Mouse (Mus musculus) T-helper 17 cell (primary cell): Measurements from ENCODE around the gene Reep3.

Experiments
- in situ Hi-C, 2 experiments: fragments of 300-600 bp; cut with MboI, MseI; formaldehyde crosslinking; loops; 1 replicate in 1 of 2; 2 replicates in 1 of 2; pipeline ENCODE4 v1.15.1; 2025; ENCODE audit warnings: high pct_unique_total_duplicates in 2 of 2

Gene Reep3

DNA sequence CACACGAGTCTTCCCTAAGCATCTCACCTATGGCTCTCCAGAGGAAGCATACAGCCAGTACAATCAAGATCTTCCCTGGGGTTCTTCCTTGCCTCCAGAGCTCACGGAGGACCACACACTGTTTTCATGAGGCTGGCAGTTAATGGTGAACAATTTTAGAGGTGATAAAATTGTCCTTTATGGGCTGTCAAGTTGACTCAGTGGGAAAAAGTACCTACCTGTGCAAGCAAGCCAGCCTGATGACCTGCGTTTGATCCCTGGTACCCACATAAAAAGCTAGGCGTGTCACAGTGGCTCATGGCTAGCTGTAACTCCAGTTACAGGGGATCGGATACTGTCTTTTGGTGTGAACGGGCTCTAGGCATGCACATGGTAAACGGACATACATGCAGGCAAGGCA lies 10.8 kb downstream of the Reep3 start:
- in situ Hi-C loops = no loop called here

DNA sequence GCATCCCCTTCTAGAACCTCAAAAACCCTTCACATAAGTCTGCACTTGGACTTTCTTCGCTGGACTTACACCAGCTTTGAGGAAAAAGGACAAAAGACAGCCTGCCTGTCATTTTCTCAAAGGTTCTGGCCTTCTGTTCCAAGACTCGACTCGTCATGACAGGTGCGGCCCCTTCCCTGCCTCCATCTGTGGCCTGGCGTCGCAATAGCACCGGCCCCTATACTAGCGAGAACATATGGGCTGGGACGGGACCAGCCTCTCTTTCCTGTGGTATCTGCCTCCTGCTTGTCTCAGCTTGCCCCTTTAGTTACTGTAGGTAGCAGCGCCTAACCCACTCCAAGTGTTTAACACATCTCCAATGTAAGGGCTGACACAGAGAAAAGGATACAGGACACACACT lies 11.6 kb downstream of the Reep3 start:
- in situ Hi-C loops = no loop called here

DNA sequence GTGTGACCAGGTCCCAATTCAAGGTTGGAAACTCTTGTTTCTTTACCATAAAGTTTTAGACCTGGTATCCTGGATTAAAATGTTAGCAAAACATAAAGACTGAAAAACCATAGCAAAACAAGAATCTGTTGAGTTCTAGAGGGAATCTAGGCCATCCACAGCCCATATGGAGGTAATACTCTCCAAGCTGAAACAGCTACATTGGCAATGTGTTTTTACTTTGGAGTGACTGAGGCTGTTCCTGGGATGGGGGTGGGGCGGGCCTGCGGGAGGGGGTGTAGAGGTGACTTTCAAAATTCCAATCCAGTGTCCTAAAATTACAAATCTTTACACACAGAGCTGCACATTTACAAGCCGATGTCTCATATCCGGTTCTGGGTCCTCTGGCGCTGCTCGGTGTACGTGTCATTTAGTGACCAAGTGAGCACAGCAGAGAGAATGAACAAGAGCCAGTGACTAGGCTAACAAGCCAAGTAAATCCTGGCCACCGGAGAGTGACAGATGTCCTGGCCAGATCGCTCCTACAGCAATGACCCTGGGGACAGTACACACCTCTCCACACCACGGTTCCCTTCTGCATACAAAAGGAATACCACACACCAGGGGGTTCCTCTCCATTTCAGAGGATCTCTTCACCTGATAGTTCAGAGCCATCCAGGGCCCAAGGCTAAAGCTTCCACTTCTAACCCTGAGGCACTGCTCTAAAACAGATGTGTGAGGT lies 13.1 kb downstream of the Reep3 start:
- in situ Hi-C loops = loop anchor here in 1 of 2 experiments (5.0 kb wide), 1 partner anchor 81 kb away; no protein-coding TSS in a partner anchor

DNA sequence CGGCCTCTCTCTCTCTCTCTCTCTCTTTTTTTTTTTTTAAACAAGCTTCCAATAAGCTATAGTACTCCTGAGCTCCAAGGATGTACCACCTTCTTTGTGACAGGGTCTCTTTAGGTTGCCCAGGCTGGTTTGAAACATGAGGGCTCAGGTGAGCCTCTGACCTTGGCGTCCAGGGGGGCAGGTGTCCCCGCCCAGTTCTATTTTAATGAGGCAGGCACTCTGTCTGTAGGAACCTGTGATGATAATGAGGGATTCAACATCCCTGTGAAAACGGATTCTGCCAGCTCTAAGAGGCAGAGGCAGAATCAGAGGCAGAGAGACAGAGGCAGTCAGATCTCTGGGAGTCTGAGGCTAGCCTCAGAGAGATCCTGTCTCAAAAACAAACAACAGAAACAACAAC lies 14.2 kb downstream of the Reep3 start:
- in situ Hi-C loops = loop anchor here in 1 of 2 experiments (5.0 kb wide), 1 partner anchor 80 kb away; no protein-coding TSS in a partner anchor

DNA sequence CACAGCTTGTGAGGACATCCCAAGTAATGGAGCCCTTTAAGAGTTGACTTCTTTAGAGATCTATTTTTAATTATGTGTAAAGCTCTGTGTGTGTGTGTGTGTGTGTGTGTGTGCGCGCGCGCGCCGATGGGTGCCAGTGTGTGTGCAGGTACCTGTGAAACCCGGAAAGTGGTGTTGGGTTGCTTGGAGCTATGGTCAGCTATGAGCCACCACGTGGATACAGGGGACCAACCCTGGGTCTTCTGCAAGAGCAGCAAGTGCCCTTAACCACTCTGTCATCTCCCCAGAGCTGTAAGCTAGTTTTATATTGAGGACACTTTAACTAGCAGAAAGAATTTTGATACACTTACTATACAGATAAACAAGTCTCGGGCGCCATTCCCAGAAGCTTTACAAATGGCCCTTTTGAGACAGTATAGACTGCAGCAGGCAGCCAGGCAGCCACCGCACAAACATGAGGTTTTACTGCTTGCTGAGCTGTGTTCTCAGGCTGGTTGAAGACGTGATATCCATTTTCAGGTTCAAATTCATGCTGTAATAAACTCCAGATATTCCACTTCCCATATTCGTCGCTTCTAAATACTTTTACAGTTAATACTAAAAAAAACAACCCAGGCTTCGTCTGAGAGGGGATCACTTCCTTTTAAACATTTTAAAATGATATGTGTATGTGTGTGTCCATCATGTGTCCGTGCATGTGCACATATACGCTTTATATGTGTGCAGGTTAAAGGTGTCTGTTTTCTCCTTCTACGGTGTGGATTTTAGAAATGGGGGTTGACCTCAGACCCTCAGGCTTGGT lies 15.3 kb downstream of the Reep3 start:
- in situ Hi-C loops = loop anchor here in 1 of 2 experiments (5.0 kb wide), 1 partner anchor 79 kb away; no protein-coding TSS in a partner anchor

DNA sequence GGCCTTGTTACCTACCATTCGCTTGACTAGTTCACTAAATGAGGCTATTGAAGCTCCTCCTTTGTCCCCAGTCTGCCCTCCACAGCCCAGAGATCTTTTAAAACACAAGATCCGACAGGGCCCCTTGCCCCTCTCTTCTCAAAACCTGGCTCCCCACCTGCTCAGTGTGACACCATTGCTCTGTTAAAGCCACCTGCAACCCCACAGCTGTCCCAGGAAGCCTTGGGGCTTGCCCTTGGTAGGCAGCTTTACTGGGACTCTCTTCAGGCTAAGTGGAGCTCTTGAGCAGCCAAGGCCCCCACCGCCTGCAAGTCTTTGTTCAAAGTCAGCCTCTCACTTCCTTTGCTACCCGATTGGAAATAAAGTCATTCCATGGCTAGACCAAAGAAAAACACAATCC lies 17.7 kb downstream of the Reep3 start:
- in situ Hi-C loops = loop anchor here in 1 of 2 experiments (10.0 kb wide), 1 partner anchor 1464 kb away; no protein-coding TSS in a partner anchor

DNA sequence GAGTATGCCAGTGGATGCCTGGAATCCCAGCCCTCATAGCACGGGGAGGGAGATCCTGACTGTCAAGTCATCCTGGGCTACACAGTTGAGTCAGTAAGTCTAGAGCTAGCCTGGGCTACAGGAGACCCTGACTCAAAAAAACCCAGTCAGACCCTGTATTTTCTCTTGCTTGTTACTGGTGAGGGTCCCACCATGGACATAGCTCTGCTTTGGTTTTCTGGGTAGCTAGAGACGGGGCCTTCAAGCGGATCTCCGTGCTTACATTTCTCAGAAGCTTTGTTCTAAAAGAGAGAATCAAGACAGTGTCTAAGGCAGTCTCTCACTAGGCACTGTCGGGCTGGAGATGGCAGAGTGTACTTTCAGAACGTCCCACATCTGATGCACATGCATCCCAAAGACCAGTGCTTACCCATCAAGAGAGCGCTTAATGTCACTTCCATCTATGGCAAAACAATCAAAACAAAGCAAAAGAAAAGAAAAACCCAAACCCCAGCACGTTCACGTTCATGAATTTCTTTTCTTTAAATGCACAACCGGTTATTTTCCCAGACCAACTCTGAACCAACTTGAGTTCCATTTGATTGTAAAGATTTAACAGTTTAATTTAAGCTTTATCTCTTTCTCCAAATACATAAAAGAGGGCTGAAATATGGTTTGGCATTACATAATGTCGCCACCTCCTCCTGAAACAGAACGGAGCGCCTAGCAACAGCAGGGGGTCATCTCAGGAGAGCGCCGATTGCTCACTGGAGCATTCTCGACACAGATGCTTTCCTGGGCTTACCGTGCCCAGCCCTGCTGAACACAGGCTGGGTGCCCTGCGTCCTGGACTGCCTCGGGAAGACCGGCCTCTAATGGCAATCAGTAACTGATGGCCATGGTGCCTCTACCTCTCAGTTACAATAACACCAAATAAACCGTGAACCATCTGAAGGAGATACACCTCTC lies 20.5 kb downstream of the Reep3 start:
- in situ Hi-C loops = loop anchor here in 1 of 2 experiments (10.0 kb wide), 1 partner anchor 1461 kb away; no protein-coding TSS in a partner anchor

DNA sequence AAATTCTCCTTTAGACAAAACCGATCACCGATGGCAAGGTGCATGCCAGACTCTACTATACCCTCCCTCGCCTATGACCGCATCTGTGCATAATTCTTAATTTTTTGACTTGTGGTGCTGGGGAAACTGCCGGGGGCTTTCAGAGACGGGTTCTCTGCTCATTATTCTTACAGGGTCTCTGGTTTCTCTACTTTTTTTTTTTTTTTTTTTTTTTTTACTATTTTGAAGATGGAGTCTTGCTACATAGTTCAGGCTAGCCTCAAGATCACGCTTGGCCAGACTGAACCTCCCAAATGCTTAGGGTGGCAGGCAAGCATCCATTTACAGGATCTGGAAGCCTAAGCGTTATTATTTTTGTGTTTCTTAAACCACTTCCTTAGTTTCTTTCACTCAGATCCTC lies 23.2 kb downstream of the Reep3 start:
- in situ Hi-C loops = loop anchor here in 1 of 2 experiments (10.0 kb wide), 1 partner anchor 1459 kb away; no protein-coding TSS in a partner anchor

DNA sequence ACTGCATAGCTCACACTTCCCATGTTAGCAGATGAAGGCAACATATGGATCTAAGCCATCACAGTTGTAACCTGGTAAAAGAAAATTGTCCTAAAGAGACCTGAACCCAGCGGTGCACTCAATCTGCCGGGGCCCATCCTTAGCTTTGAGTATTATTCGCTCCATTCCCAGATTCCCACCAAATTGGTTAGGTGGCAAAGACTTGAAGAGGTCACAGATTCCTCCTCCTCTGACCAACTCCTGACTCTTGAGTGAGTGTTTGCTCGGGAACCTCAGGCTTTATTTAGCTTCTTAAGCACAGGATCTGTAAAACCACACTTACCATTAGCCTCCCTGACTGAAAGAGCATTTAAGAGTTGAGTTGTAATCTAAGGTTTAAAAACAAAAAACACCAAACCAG lies 24.1 kb downstream of the Reep3 start:
- in situ Hi-C loops = loop anchor here in 1 of 2 experiments (10.0 kb wide), 1 partner anchor 1458 kb away; no protein-coding TSS in a partner anchor

DNA sequence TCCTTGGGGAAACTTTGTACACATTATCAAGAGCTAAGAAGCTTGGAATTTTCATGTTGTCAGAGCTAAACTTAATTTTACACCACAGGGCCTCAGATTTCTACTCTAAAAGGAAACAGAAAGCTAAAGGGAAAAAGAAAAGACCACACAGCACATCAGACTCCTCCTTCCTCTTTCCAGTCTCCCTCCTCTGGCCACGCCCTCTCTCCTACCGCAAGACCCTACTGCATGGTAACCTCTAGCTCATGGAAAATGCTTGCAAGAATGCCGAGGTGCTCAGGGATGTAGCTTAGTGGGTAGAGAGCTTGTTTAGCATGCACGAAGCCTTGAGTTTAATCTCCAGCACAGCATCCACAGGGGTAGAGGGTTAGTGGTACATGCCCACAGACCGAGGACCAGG lies 24.9 kb downstream of the Reep3 start:
- in situ Hi-C loops = loop anchor here in 1 of 2 experiments (10.0 kb wide), 1 partner anchor 1457 kb away; no protein-coding TSS in a partner anchor

DNA sequence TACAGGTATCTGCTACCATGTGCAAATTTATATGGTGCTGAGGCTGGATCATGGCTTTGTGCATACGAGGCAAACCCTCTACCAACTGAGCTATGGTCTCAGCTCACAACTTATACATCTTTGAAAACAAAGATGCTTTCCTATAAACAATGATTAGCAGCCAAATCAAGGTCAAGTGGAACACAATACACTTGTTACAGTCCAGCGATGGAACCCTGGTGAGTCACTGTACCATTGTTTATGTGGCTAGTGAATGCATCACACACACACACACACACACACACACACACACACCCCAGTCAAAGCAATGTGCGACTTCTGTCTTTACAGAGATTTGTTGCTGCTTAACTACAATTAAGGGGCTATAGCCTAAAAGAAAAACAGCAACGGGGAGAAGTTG lies 25.4 kb downstream of the Reep3 start:
- in situ Hi-C loops = loop anchor here in 1 of 2 experiments (10.0 kb wide), 1 partner anchor 1457 kb away; no protein-coding TSS in a partner anchor

DNA sequence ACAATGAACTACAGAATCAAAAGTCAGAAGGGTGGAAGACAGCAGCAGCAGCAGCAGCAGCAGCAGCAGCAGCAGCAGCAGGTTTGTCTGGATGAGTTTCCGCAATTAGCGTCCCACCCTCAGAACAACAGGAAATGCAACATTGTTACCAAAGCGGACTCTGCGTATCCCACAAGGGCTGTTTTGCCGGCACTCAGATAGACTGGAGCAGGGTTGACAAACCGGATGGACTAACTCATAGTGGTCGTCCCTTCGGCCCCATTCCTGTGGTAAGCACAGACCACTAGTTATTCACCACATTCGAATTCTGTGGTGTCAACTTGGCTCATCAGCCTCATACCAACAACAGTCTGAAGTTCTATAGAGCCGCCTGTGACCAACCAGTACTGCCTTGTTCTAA lies 27.7 kb downstream of the Reep3 start:
- in situ Hi-C loops = no loop called here

DNA sequence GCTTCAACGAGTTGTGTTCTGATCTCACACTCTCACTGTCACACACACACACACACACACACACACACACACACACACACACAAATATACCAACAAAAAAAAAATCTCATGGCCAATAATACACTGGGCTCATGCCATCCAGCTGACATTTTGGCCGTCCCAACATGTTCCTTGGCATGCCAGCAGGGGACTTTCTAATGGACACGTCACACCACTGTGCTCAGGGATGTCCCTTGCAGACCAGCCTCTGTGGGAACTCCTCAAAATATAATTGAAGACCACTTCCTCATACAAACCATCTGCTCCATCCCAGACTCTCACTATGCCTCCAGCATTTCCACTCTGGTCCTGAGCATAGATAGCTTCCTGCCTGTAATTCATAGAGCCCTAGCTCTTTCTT lies 30.3 kb downstream of the Reep3 start:
- in situ Hi-C loops = no loop called here

DNA sequence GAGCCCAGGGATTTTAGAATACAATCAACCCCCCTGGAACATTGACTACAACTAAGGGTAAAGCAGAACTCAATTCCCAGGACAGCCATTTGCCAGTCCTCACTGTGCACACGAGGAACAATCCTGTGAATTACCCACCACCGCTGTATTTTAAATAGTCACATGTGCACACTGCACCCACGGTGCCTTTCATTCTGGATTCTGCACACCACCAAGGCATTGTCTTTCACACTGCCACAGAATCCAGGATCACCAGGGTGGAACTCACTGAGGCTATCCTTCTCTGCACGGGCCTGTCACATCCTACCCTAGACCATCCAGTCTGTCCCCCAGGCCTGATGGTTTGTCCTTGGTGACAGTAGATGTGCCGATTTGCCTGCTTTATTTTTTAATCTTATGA lies 30.8 kb downstream of the Reep3 start:
- in situ Hi-C loops = no loop called here

DNA sequence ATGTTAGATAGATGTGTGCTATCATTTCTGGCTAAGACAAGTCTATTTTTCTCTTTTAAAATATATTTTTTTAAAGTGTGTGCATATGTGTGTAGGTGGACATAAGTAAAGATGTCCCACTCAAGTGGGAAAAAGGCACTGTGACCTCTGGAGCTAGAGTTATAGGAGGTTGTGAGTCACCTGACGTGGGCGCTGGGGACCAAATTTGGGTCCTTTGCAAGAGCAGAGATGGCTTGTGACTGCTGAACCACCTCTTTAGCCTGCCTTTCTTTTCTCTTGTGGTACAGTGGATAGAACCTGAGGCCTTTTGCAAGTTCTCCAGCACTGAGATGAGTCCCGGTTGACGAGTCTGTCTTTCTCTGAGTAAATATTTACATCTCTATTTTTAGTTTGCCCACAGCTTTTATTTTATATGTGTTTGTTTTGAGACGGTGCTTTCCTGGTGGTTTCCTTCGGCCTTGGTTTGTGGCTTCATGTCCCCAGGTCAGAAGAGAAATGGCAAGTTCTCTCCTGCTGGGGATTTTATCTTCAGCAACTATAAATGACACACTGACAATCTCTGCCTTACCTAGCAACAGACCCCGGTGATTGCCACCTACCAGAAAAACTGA lies 31.4 kb downstream of the Reep3 start:
- in situ Hi-C loops = no loop called here

DNA sequence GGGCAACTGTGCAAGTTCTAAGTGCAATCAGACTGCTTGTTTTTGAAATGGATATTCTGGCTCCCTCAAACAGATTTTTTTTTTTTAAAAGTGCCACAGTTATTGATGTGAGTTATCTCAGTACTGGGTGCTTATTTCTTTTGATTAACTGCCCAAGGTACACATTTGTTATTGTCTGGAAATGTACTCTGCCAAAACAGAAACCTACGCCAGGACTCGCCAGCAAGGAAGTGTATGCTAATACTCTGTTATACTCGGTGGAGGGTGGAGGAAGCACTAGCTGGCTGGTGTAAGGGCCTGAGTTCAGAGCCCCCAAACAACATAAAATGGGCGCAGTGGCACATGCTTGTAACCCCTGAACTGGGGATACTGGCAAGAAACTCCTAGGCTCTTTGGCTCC lies 34.9 kb downstream of the Reep3 start:
- in situ Hi-C loops = no loop called here

DNA sequence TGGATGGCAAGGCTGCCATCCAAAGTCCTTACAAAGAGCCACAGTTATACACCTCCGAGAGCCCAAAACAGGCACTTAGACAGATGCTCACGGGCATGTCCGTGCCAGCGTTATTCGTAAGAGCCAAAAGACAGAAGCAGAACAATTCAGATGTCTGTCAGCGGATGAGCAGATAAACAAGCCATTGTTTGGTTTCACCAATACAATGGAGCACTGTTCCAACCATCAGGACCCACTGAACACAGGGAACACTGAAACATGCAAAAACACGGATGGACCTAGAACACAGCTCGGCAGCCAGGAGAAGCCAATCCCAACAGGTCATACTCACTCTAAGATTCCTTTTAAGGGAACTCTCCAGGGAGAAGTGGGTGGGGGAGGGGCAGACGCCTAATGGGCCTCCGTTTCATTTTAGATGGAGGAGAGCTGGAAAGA lies 35.4 kb downstream of the Reep3 start:
- in situ Hi-C loops = no loop called here

DNA sequence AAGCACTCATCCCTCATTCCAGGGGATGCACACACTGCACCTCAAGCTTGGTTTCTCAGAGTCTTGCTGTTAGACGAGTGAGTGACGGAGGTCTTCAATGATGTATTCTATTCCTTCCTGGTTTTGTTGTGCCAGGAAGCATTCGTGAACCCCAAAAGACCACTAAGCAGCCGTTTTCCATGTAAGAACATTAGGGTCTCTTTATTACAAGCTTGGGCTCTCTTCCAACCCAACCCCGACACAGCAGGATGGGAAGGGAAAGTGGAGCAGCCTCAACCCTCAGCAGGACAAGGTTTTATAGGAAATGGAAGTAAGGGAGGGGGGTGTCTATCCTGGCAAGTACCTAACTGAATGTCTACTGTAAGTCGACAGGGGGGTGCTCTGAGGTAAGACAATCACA lies 38.0 kb downstream of the Reep3 start:
- in situ Hi-C loops = no loop called here

DNA sequence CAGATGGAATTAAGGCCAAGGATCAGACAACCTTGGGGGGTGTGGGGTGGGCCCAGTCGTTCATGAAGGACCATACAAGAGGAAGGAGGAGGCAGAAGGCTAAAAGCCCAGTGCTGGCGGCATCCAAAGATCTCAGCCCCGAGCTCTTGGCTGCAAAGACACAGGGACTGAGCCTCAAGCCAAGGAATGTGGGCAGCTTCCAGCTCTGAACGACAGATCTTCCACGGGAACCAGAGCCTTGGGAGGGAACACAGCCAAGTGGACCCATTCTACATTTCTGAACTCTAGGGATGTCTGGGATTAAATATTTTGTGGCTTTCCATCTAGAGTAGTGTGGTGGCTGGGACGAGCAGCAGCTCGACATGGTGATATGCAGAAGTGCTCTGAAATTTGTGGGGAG lies 38.4 kb downstream of the Reep3 start:
- in situ Hi-C loops = no loop called here

DNA sequence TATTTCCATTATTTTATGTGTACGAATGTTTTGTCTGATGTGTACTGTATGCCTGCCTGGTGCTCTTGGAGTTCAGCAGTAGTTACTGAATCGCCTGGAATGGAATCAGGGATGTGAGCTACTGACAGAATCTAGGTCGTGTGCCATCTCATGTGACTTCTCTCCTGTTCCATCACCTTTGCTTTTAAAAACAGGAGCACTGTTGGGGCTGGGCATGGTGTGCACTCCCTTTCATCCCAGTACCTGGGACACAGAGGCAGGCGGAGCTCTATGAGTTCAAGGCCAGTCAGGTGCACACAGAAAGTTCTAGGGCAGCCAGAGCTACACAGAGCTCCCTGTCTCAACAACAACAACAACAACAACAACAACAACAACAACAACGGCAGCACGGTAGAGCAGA lies 39.0 kb downstream of the Reep3 start:
- in situ Hi-C loops = no loop called here

DNA sequence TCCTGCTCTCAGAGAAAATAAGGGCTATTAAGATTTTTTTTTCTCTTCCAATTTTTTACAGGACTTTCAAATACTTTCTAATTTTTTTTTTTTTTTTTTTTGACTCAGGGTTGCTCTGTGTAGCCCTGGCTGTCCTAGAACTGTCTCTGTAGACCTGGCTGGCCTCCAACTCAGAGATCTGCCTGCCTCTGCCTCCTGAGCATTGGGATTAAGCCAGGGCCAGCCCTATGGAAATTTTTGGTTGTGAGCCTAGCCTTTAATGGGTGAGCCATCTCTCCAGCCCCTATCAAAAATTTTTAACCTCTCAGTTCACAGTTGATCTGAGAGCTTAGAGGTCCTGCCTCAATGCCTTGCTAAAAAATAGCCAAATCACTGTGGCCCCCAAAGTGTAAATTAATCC lies 39.5 kb downstream of the Reep3 start:
- in situ Hi-C loops = no loop called here
